Mouse (Mus musculus): Measurements from ENCODE around the gene Arnt. TPM values are rescaled to one million over a fixed set of nuclear protein-coding genes. Genes with fewer than 3 reads are reported as not detected.
"Not testable (repeated sequence)": the region's sequence is repeated elsewhere in the genome, so short reads cannot be mapped to it uniquely, and the experiment has no call there.

Gene Arnt
- polyA plus RNA-seq, 1 experiment from 2014 or later, result 19.7 TPM

- ATAC-seq (replicated peaks), result no peak
- 74% methylated on average over 10 of the region's 10 CpGs for WGBS
- peak overlapping the region; percentile 77 for H3K4me2 ChIP-seq
- H3K9ac ChIP-seq, result no peak overlapping the region
- peak overlapping the region; percentile 92 for H3K4me3 ChIP-seq
- peaks cover 23% of the 10 kb centered on the region for H3K4me1 ChIP-seq
- no peaks in the 10 kb centered on the region for H3K27me3 ChIP-seq (replicated peaks)
- H3K27ac ChIP-seq, result peak overlapping the region; percentile 87
- H3K36me3 ChIP-seq (replicated peaks), result no peaks in the 10 kb centered on the region
- no peaks in the 10 kb centered on the region for H3K9me3 ChIP-seq
Observed at GRCm38 (mm10) chr3:95433301-95433915, 780 bp upstream of the Arnt start.

- Histone ChIP-seq H3K27ac (peak overlapping the region; percentile 87), H3K36me3 (replicated peaks) (no peaks in the 10 kb centered on the region), H3K4me2 (peak overlapping the region; percentile 77), H3K9me3 (no peaks in the 10 kb centered on the region), H3K9ac (peak overlapping the region; percentile 83), H3K4me1 (peaks cover 23% of the 10 kb centered on the region), H3K4me3 (peak overlapping the region; percentile 92), H3K27me3 (replicated peaks) (no peaks in the 10 kb centered on the region)
- no peak for ATAC-seq (replicated peaks)
- 2% methylated on average over 7 of the region's 7 CpGs for WGBS
Observed at GRCm38 (mm10) chr3:95434983-95435370, 789 bp downstream of the Arnt start.

- H3K4me1 ChIP-seq, result peaks cover 23% of the 10 kb centered on the region
- no peak for ATAC-seq (replicated peaks)
- H3K4me3 ChIP-seq, result 0 out of 2 replicates have a peak overlapping the region, but pooled peaks have one; percentile 9
- no peaks in the 10 kb centered on the region for H3K9me3 ChIP-seq
- H3K27ac ChIP-seq, result no peak overlapping the region
- no peaks in the 10 kb centered on the region for H3K27me3 ChIP-seq (replicated peaks)
- no peaks in the 10 kb centered on the region for H3K36me3 ChIP-seq (replicated peaks)
- H3K9ac ChIP-seq, result no peak overlapping the region
- WGBS, result 50% methylated on average over 1 of the region's 1 CpGs
- H3K4me2 ChIP-seq, result peak overlapping the region; percentile 77
Observed at GRCm38 (mm10) chr3:95435561-95435960, 1.4 kb downstream of the Arnt start.

- H3K9ac ChIP-seq; H3K36me3 ChIP-seq (replicated peaks); H3K9me3 ChIP-seq; ATAC-seq (replicated peaks); H3K4me3 ChIP-seq; H3K4me2 ChIP-seq; H3K27me3 ChIP-seq (replicated peaks); H3K27ac ChIP-seq: not testable (repeated sequence)
- peaks cover 20% of the 10 kb centered on the region for H3K4me1 ChIP-seq
- 95% methylated on average over 4 of the region's 4 CpGs for WGBS
Observed at GRCm38 (mm10) chr3:95438636-95439035, 4.4 kb downstream of the Arnt start.

GRCm38 (mm10) chr3:95439670-95440069 is 5.5 kb downstream of the Arnt start:
- no peaks in the 10 kb centered on the region for H3K36me3 ChIP-seq (replicated peaks)
- ATAC-seq (replicated peaks), result no peak
- no peak overlapping the region for H3K4me3 ChIP-seq
- no peak overlapping the region for H3K9ac ChIP-seq
- H3K27ac ChIP-seq, result no peak overlapping the region
- H3K9me3 ChIP-seq, result no peaks in the 10 kb centered on the region
- H3K4me2 ChIP-seq, result no peak overlapping the region
- H3K27me3 ChIP-seq (replicated peaks), result no peaks in the 10 kb centered on the region
- H3K4me1 ChIP-seq, result peaks cover 17% of the 10 kb centered on the region

- H3K36me3 ChIP-seq (replicated peaks), result no peaks in the 10 kb centered on the region
- no peak overlapping the region for H3K4me2 ChIP-seq
- H3K27ac ChIP-seq, result no peak overlapping the region
- WGBS, result 91% methylated on average over 5 of the region's 5 CpGs
- H3K27me3 ChIP-seq (replicated peaks), result no peaks in the 10 kb centered on the region
- no peak overlapping the region for H3K4me3 ChIP-seq
- no peaks in the 10 kb centered on the region for H3K4me1 ChIP-seq
- H3K9me3 ChIP-seq, result no peaks in the 10 kb centered on the region
- H3K9ac ChIP-seq, result no peak overlapping the region
- ATAC-seq (replicated peaks), result no peak
Observed at GRCm38 (mm10) chr3:95442406-95443117, 8.4 kb downstream of the Arnt start.

- Histone ChIP-seq H3K9me3 (no peaks in the 10 kb centered on the region), H3K4me2 (no peak overlapping the region), H3K4me3 (no peak overlapping the region), H3K27ac (no peak overlapping the region), H3K27me3 (replicated peaks) (no peaks in the 10 kb centered on the region), H3K9ac (no peak overlapping the region), H3K4me1 (no peaks in the 10 kb centered on the region), H3K36me3 (replicated peaks) (no peaks in the 10 kb centered on the region)
- no peak for ATAC-seq (replicated peaks)
- 91% methylated on average over 4 of the region's 4 CpGs for WGBS
Observed at GRCm38 (mm10) chr3:95445311-95445710, 11.1 kb downstream of the Arnt start.

GRCm38 (mm10) chr3:95450408-95450807 is 16.2 kb downstream of the Arnt start:
- H3K27me3 ChIP-seq (replicated peaks), result no peaks in the 10 kb centered on the region
- H3K9me3 ChIP-seq, result no peaks in the 10 kb centered on the region
- ATAC-seq (replicated peaks), result 0 out of 2 replicates have a peak, but pooled peaks have one; percentile 42
- H3K4me3 ChIP-seq, result no peak overlapping the region
- peaks cover 12% of the 10 kb centered on the region for H3K36me3 ChIP-seq (replicated peaks)
- H3K9ac ChIP-seq, result no peak overlapping the region
- WGBS, result 63% methylated on average over 1 of the region's 1 CpGs
- H3K4me2 ChIP-seq, result no peak overlapping the region
- H3K4me1 ChIP-seq, result no peaks in the 10 kb centered on the region
- H3K27ac ChIP-seq, result no peak overlapping the region

- 94% methylated on average over 3 of the region's 3 CpGs for WGBS
- ATAC-seq (replicated peaks), result no peak
- Histone ChIP-seq H3K36me3 (replicated peaks) (peaks cover 12% of the 10 kb centered on the region), H3K9me3 (no peaks in the 10 kb centered on the region), H3K9ac (no peak overlapping the region), H3K4me1 (no peaks in the 10 kb centered on the region), H3K4me2 (no peak overlapping the region), H3K4me3 (no peak overlapping the region), H3K27ac (no peak overlapping the region), H3K27me3 (replicated peaks) (no peaks in the 10 kb centered on the region)
Observed at GRCm38 (mm10) chr3:95450915-95451314, 16.7 kb downstream of the Arnt start.

- no peak overlapping the region for H3K4me3 ChIP-seq
- no peak overlapping the region for H3K4me2 ChIP-seq
- 96% methylated on average over 5 of the region's 5 CpGs for WGBS
- no peaks in the 10 kb centered on the region for H3K9me3 ChIP-seq
- H3K27me3 ChIP-seq (replicated peaks), result no peaks in the 10 kb centered on the region
- no peak overlapping the region for H3K9ac ChIP-seq
- H3K27ac ChIP-seq, result no peak overlapping the region
- peaks cover 10% of the 10 kb centered on the region; the same call in 1 of the 2 replicates for H3K36me3 ChIP-seq (replicated peaks)
- no peaks in the 10 kb centered on the region for H3K4me1 ChIP-seq
- ATAC-seq (replicated peaks), result no peak
Observed at GRCm38 (mm10) chr3:95456367-95456766, 22.2 kb downstream of the Arnt start.

GRCm38 (mm10) chr3:95457758-95458157 is 23.6 kb downstream of the Arnt start:
- H3K36me3 ChIP-seq (replicated peaks), result peaks cover 12% of the 10 kb centered on the region
- 89% methylated on average over 3 of the region's 3 CpGs for WGBS
- H3K4me3 ChIP-seq, result no peak overlapping the region
- H3K27me3 ChIP-seq (replicated peaks), result no peaks in the 10 kb centered on the region
- no peaks in the 10 kb centered on the region for H3K4me1 ChIP-seq
- no peak overlapping the region for H3K4me2 ChIP-seq
- no peak overlapping the region for H3K9ac ChIP-seq
- no peak overlapping the region for H3K27ac ChIP-seq
- no peaks in the 10 kb centered on the region for H3K9me3 ChIP-seq
- no peak for ATAC-seq (replicated peaks)

- WGBS, result 88% methylated on average over 1 of the region's 1 CpGs
- no peak overlapping the region for H3K27ac ChIP-seq
- H3K4me1 ChIP-seq, result no peaks in the 10 kb centered on the region
- ATAC-seq (replicated peaks), result no peak
- no peak overlapping the region for H3K9ac ChIP-seq
- H3K36me3 ChIP-seq (replicated peaks), result peaks cover 13% of the 10 kb centered on the region; the same call in 1 of the 2 replicates
- H3K4me3 ChIP-seq, result no peak overlapping the region
- H3K9me3 ChIP-seq, result no peaks in the 10 kb centered on the region
- H3K4me2 ChIP-seq, result no peak overlapping the region
- no peaks in the 10 kb centered on the region for H3K27me3 ChIP-seq (replicated peaks)
Observed at GRCm38 (mm10) chr3:95459381-95459780, 25.2 kb downstream of the Arnt start.

- Histone ChIP-seq H3K27me3 (replicated peaks) (no peaks in the 10 kb centered on the region), H3K9ac (no peak overlapping the region), H3K4me2 (no peak overlapping the region), H3K4me3 (no peak overlapping the region), H3K9me3 (no peaks in the 10 kb centered on the region), H3K4me1 (no peaks in the 10 kb centered on the region), H3K36me3 (replicated peaks) (peaks cover 12% of the 10 kb centered on the region; the same call in 1 of the 2 replicates), H3K27ac (no peak overlapping the region)
- ATAC-seq (replicated peaks), result no peak
Observed at GRCm38 (mm10) chr3:95463852-95464251, 29.7 kb downstream of the Arnt start.
